Mouse (Mus musculus) stomach, postnatal 0 days (tissue): ENCODE measurements around the gene Syt1.

Experiments used
- CTCF ChIP-seq: IDR thresholded peaks from 2 replicates; pipeline ENCODE4 v1.5.1; 2016; ENCODE audit warnings: antibody characterized with exemption, low read depth, mild to moderate bottlenecking, moderate library complexity
- EP300 ChIP-seq: optimal IDR thresholded peaks from 2 replicates; pipeline ENCODE3; 2016; ENCODE audit warnings: antibody characterized with exemption

DNA sequence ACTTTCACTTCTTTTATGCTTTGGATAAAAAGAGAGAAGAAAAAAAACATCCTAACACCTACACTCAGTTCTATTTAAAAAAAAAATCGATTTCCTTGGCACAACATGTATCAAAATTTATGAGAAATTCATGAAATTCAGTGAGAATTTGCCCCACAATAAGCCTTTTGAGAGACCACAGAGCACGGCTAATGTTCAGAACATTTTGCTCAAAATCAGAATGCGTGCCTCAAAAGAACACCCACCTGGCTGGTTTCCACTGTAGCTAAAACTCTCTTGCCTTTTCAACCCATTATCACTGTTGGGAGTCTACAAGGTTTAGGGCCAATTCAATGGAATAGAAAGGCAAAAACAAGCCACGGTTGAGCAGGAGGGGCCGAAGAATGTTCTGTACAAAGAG, 390.9 kb downstream of the Syt1 start:
- no peak for TF ChIP-seq CTCF
- no peak for TF ChIP-seq EP300
